Mouse (Mus musculus) heart, embryonic 13.5 days (tissue): ENCODE data around the gene Opalin. TPM values are rescaled to one million over a fixed set of nuclear protein-coding genes. Genes with fewer than 3 reads are reported as not detected.

Source experiments
- ATAC-seq: fragments of 200-750 bp; cut with Nextera tagmentation; 2 replicates; pipeline ENCODE4 v1.8.0; 2017; ENCODE audit warnings: moderate TSS enrichment; ENCODE audit not compliant: insufficient number of reproducible peaks, low FRiP score, low TSS enrichment; ENCODE audit errors: extremely low read depth
- H3K27ac ChIP-seq: fragments of 300-500 bp; sonication (generic); replicated peaks from 2 replicates; pipeline ENCODE4 v1.5.1; 2015; ENCODE audit warnings: moderate library complexity, mild to moderate bottlenecking, inconsistent platforms
- H3K27me3 ChIP-seq: fragments of 300-500 bp; sonication (generic); replicated peaks from 2 replicates; pipeline ENCODE4 v1.6.1; 2015; ENCODE audit warnings: mild to moderate bottlenecking, inconsistent platforms
- H3K36me3 ChIP-seq: fragments of 300-500 bp; sonication (generic); 2 replicates; pipeline ENCODE4 v1.6.1; 2015; ENCODE audit warnings: mild to moderate bottlenecking, inconsistent platforms
- H3K4me1 ChIP-seq: fragments of 300-500 bp; sonication (generic); 2 replicates; pipeline ENCODE4 v1.6.1; 2015; ENCODE audit warnings: inconsistent platforms
- H3K4me2 ChIP-seq: fragments of 300-500 bp; sonication (generic); 2 replicates; pipeline ENCODE4 v1.6.1; 2015; ENCODE audit warnings: inconsistent platforms, mild to moderate bottlenecking, moderate library complexity
- H3K4me3 ChIP-seq: fragments of 300-500 bp; sonication (generic); 2 replicates; pipeline ENCODE4 v1.5.1; 2015; ENCODE audit warnings: moderate library complexity, mild to moderate bottlenecking, inconsistent platforms
- H3K9ac ChIP-seq: fragments of 300-500 bp; sonication (generic); 2 replicates; pipeline ENCODE4 v1.6.1; 2015; ENCODE audit warnings: inconsistent platforms, mild to moderate bottlenecking, moderate library complexity
- H3K9me3 ChIP-seq: fragments of 300-500 bp; sonication (generic); 2 replicates; pipeline ENCODE4 v1.6.1; 2016; ENCODE audit warnings: inconsistent platforms
- WGBS: fragments of 180-500 bp; shearing (Covaris S2); methylation state at CpG from one replicate; pipeline ENCODE4 v1.1.7; 2015; ENCODE audit warnings: mixed read lengths; 5-methylcytosine and 5-hydroxymethylcytosine counted together
- polyA plus RNA-seq: library from polyadenylated mRNA; unstranded; fragments of >200 nt; fragmentation: Nextera tagmentation; extraction: Ambion mirVana; gene quantifications from 2 replicates; pipeline ENCODE4 v1.2.1, GENCODE M21; 2015

Opalin gene
- polyA plus RNA-seq: 0.15 and 0.33 TPM in 2 replicates

DNA sequence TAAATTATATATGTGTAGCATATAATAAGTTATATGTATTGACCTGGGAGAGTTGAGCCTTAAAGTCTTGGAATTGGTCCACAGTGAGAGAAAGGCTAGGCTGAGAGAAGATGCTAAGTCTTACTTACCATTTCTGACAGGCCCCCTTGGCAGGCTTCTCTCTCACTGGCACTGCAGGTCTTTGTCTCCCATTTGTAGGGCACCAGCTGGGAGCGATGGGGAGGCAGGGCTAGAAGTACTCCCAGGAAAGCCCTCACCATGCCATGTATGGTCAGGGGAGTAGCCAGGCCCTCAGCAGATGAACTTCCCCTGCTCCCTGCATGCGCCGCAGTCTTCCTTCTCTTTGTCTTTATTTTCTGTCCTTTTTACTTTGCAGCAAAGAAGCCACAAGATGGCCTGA is at the start of gene Opalin:
Gene Opalin (minus strand): TSS at position 208 of the 400 bp plus-strand sequence.
- no peak for ATAC-seq

DNA sequence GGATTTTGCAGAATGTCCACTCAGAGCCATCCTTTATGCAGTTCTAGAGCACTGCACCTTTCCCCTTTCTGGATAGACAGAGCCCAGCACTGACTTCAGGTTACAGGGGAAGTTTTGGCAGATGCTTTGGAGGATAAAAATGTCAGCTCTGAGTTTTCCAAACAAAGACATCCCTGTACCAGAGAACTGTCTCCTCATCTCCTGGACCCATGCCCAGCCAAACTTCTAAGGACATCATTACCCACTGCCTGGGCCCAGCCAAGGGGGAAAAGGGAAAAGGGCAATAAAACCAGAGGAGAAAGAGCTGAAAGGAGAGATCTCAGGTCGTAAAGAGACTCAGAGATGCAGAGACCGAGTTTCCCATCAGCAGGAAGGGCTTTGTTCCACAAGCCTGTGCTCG is 46.1 kb upstream of the Opalin start:
- Histone ChIP-seq H3K9ac (no peak overlapping the region), H3K9me3 (no peaks in the 10 kb centered on the region), H3K4me1 (no peaks in the 10 kb centered on the region), H3K4me2 (no peak overlapping the region), H3K27me3 (no peaks in the 10 kb centered on the region), H3K36me3 (no peaks in the 10 kb centered on the region), H3K4me3 (no peak overlapping the region), H3K27ac (no peak overlapping the region)
- WGBS: 63% methylated on average over 3 of the region's 3 CpGs
- ATAC-seq: no peak

More for the DNA sequence above, at the start of gene Opalin:
- no peak within 1 kb of the TSS for H3K27ac ChIP-seq
- H3K4me3 ChIP-seq: no peak within 1 kb of the TSS
- no peaks in the 10 kb centered on the region for H3K9me3 ChIP-seq
- no peaks in the 10 kb centered on the region for H3K36me3 ChIP-seq
- H3K4me1 ChIP-seq: peaks cover 9% of the 10 kb centered on the region
- H3K27me3 ChIP-seq: peaks cover 11% of the 10 kb centered on the region; the same call in 1 of the 2 replicates
- no peak within 1 kb of the TSS for H3K9ac ChIP-seq
- WGBS: 65% methylated on average over 3 of the region's 3 CpGs
- no peak within 1 kb of the TSS for H3K4me2 ChIP-seq

DNA sequence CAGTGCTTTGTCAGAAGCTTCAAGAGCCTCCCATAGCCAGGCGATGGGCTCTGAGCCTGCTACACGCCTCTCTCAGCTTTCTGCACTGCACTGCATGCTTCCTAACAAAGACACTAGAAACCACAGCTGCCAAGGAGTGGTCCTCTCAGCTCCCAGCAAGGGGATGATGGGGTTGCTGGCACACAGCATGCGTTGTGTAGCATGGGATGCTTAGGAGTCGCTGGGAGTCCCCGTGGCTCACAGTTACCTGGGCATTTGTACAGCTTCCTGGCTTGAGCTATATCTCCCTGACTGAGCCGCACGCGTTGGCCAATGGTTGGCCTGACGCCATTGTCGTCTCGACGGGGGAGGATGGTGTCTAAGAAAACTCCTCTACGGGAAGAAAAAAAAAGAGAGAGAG is 43.0 kb upstream of the Opalin start:
- H3K9ac ChIP-seq: no peak overlapping the region
- no peaks in the 10 kb centered on the region for H3K9me3 ChIP-seq
- no peaks in the 10 kb centered on the region for H3K4me1 ChIP-seq
- H3K27ac ChIP-seq: no peak overlapping the region
- 80% methylated on average over 13 of the region's 13 CpGs for WGBS
- no peaks in the 10 kb centered on the region for H3K27me3 ChIP-seq
- H3K4me2 ChIP-seq: no peak overlapping the region
- no peak overlapping the region for H3K4me3 ChIP-seq
- no peak for ATAC-seq
- H3K36me3 ChIP-seq: no peaks in the 10 kb centered on the region

DNA sequence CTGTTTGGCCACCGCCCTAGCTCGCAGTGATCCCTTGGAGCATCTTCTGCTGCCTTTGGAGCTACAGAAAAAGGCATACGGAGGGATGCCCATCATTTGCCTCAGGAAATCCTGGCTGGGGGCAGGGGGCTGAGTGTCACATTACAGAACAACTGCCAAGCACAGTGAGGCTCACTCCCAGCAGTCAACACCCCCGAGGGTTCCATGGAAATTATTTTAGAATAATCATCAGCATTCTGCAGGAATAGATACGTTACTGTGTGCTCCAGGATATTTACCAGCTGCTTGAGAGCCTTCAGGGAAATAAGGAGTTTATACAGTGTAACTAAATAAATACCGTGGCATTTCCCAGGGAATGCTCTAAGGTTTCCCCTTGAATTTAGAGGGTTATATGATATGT is 41.4 kb upstream of the Opalin start:
- H3K9ac ChIP-seq: no peak overlapping the region
- no peaks in the 10 kb centered on the region for H3K36me3 ChIP-seq
- no peak overlapping the region for H3K27ac ChIP-seq
- H3K4me2 ChIP-seq: no peak overlapping the region
- no peaks in the 10 kb centered on the region for H3K9me3 ChIP-seq
- no peaks in the 10 kb centered on the region for H3K4me1 ChIP-seq
- H3K4me3 ChIP-seq: no peak overlapping the region
- H3K27me3 ChIP-seq: no peaks in the 10 kb centered on the region
- whole genome bisulfite sequencing: 58% methylated on average over 6 of the region's 6 CpGs
- no peak for ATAC-seq

DNA sequence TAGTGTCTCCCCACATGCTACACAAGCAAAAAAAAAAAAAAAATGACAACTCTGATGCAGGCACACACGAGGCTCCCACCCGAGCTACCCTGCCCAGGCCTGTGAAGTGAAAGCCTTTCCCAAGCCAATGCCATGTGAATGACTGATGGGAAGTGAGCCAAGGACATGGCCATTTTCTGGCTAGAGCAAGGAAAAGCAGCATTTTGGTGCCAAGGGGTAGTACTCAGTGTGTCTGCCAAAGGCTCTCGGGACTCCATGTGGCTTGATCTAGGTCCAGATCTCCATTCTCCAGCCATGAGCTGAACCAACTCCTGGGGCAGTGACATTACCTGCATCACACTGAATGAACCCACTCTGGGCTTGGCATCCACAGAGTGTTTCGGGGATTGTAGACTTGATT is 40.4 kb upstream of the Opalin start:
- no peaks in the 10 kb centered on the region for H3K4me1 ChIP-seq
- no peak for ATAC-seq

DNA sequence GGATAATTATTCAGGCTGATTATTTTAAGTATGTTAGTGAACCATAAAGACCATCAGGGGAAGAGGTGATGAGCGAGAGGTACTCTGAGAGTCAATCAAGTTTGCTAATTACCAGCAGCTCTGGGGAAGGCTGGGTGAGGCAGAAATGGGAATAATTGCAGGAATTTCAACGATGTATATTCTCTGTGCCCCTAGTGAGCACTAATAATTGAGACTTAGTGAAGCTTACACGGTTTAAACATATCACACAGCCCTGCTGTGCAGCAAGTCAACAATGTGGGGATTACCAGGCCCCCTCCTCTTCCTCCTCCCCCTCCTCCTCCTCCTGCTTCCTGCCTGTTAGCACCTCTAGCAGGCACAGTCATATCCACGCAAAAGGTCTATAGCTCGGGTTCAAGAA is 37.7 kb upstream of the Opalin start:
- 34% methylated on average over 5 of the region's 5 CpGs for WGBS
- no peak overlapping the region for H3K27ac ChIP-seq
- no peaks in the 10 kb centered on the region for H3K9me3 ChIP-seq
- no peak for ATAC-seq
- no peak overlapping the region for H3K4me3 ChIP-seq
- no peaks in the 10 kb centered on the region for H3K4me1 ChIP-seq
- H3K4me2 ChIP-seq: no peak overlapping the region
- H3K27me3 ChIP-seq: peaks cover 16% of the 10 kb centered on the region
- H3K9ac ChIP-seq: no peak overlapping the region
- no peaks in the 10 kb centered on the region for H3K36me3 ChIP-seq

More for the DNA sequence above, 40.4 kb upstream of the Opalin start:
- Histone ChIP-seq H3K27me3 (no peaks in the 10 kb centered on the region), H3K4me3 (no peak overlapping the region), H3K9me3 (no peaks in the 10 kb centered on the region), H3K9ac (no peak overlapping the region), H3K27ac (no peak overlapping the region), H3K36me3 (no peaks in the 10 kb centered on the region), H3K4me2 (no peak overlapping the region)
- 77% methylated on average over 4 of the region's 4 CpGs for WGBS

DNA sequence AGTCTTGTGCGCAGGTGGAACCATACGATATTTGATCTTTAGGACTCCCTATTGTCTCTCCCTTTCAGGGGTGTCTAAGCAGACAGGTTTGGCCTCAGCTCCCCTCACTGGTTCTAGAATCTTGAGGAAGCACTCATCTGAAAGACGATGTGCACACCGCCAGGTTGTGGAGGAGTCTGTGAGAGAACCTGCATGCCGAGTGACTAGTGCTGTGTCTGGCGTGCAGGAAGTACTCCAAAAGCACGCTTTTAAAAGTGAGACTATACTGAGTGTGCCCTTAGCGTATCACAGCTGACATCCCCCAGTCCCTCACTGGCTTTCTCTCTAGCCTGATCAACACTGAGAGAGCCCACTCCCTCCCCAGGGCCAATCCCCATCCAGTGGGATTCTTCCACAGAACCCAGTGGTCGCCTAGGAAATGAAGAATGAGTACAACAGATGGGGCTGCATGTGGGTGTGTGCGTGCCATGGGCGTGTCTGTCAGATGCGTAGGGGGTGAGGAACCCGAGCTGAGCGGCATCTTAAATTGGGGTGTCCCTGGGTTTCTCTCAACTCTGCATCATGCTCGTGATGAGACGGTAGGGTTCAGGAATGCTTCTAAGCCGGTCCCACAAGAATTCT is 37.1 kb upstream of the Opalin start:
- no peak overlapping the region for H3K27ac ChIP-seq
- no peak overlapping the region for H3K4me3 ChIP-seq
- no peaks in the 10 kb centered on the region for H3K9me3 ChIP-seq
- H3K27me3 ChIP-seq: peaks cover 16% of the 10 kb centered on the region
- WGBS: 76% methylated on average over 17 of the region's 17 CpGs
- H3K4me1 ChIP-seq: no peaks in the 10 kb centered on the region
- no peak for ATAC-seq
- H3K36me3 ChIP-seq: no peaks in the 10 kb centered on the region
- no peak overlapping the region for H3K9ac ChIP-seq
- no peak overlapping the region for H3K4me2 ChIP-seq

DNA sequence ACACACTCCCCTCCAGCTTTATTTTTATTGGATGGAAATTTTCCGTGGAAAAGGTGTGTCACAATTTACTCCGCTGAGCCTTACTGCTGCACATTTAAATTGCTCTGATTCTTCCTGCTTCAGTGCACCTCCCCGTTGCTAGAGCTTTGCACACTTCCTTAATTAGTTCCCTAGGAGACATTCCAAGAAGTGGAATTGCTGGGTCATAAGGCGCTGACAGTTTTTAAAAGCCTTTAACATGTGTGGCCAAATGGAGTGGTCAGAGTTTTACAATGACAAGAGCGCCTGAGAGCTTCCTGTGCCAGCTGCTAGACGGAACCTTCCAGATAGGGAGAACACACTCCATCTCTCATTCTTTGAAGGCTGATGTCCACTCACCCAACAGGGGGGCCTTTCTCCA is 35.7 kb upstream of the Opalin start:
- no peaks in the 10 kb centered on the region for H3K36me3 ChIP-seq
- H3K4me1 ChIP-seq: no peaks in the 10 kb centered on the region
- WGBS: 44% methylated on average over 6 of the region's 6 CpGs
- no peak overlapping the region for H3K27ac ChIP-seq
- no peak overlapping the region for H3K4me3 ChIP-seq
- no peak for ATAC-seq
- H3K27me3 ChIP-seq: peaks cover 16% of the 10 kb centered on the region
- H3K9me3 ChIP-seq: no peaks in the 10 kb centered on the region
- H3K9ac ChIP-seq: no peak overlapping the region
- H3K4me2 ChIP-seq: no peak overlapping the region

DNA sequence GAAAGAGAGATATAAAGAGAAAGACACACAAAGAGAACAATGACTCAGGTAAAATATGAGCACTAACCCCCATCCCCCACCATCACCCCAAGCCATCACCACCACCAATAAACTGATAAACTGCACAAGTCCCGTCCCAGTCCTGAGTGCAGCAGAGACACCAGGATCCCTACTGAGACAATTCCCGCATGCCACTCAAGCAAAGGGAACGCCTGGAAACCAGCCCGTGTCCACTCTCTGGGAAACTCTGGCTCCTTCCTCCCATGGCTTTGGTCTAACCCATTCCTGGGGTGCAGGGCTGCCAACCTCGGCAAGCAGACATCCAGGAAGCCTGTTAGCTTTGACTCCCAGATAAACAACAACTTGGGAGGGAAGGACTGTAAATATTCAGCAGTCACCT is 33.1 kb upstream of the Opalin start:
- H3K4me2 ChIP-seq: no peak overlapping the region
- no peak for ATAC-seq
- H3K27me3 ChIP-seq: peaks cover 23% of the 10 kb centered on the region
- no peak overlapping the region for H3K4me3 ChIP-seq
- H3K27ac ChIP-seq: no peak overlapping the region
- H3K4me1 ChIP-seq: no peaks in the 10 kb centered on the region
- no peaks in the 10 kb centered on the region for H3K36me3 ChIP-seq
- H3K9me3 ChIP-seq: no peaks in the 10 kb centered on the region
- H3K9ac ChIP-seq: no peak overlapping the region
- 45% methylated on average over 5 of the region's 5 CpGs for WGBS

DNA sequence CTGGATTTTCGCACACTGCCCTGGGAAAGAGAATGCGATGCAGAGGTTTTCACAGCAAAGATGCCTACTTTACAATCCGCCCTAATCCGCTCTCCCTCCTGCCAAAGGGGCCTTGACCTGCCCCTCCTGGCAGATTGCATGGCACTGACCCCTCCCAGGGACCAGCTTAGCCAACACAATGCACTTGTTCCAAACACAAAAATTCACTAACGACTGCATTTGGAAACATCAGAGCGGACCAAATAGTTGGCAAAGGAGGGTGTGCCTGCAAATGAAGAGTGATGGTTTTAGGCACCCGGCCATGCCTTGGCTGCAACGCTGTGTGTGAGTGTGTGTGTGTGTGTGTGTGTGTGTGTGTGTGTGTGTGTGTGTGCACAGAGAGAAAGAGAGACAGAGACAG is 32.6 kb upstream of the Opalin start:
- no peak overlapping the region for H3K4me2 ChIP-seq
- peaks cover 23% of the 10 kb centered on the region for H3K27me3 ChIP-seq
- WGBS: 73% methylated on average over 8 of the region's 8 CpGs
- no peaks in the 10 kb centered on the region for H3K4me1 ChIP-seq
- H3K36me3 ChIP-seq: no peaks in the 10 kb centered on the region
- no peaks in the 10 kb centered on the region for H3K9me3 ChIP-seq
- no peak overlapping the region for H3K4me3 ChIP-seq
- no peak overlapping the region for H3K27ac ChIP-seq
- H3K9ac ChIP-seq: no peak overlapping the region
- no peak for ATAC-seq

DNA sequence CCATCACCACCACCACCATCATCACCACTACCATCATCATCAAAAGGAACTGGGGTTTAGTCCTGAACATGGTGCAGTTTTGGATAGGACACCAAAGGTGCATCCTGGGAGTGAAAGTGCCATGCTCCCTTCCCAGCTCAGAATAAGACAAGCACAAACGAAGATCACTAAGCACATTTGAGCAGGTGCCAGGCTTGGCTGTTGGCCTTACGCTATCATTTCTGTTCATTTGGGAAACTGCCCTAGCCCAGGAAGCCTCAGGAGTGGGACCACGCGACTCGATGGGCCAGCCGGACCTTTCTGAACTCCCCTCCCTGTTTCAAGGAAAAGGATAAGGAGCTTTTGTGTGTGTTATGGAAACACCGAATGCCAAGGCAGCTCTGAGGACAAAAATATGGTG is 31.8 kb upstream of the Opalin start:
- Histone ChIP-seq H3K36me3 (no peaks in the 10 kb centered on the region), H3K27me3 (peaks cover 23% of the 10 kb centered on the region), H3K9me3 (no peaks in the 10 kb centered on the region), H3K9ac (no peak overlapping the region), H3K4me2 (no peak overlapping the region), H3K27ac (no peak overlapping the region), H3K4me3 (no peak overlapping the region), H3K4me1 (no peaks in the 10 kb centered on the region)
- no peak for ATAC-seq
- 84% methylated on average over 7 of the region's 7 CpGs for WGBS

DNA sequence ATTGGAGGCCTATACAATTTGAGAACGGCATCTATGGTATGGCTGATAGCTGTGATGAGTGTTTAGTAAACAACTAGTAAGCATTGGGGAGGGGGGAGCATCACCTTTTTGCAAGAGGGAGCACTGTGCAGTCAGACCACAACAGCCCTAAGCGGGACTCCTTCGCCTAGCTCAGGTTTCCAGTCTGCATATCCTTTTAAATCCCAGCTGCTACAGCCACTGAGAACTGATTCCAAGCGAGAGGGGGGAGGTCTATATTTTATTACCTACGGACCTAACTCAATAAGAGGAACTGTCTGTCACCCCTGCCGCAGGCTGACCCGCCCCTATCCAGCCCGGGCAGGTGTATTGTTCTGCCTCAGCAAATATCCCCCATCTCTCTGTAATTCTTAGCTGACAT is 30.6 kb upstream of the Opalin start:
- H3K36me3 ChIP-seq: no peaks in the 10 kb centered on the region
- no peak overlapping the region for H3K4me2 ChIP-seq
- H3K9me3 ChIP-seq: no peaks in the 10 kb centered on the region
- WGBS: 52% methylated on average over 8 of the region's 8 CpGs
- H3K27me3 ChIP-seq: peaks cover 23% of the 10 kb centered on the region
- H3K9ac ChIP-seq: no peak overlapping the region
- H3K27ac ChIP-seq: no peak overlapping the region
- no peak overlapping the region for H3K4me3 ChIP-seq
- no peaks in the 10 kb centered on the region for H3K4me1 ChIP-seq
- ATAC-seq: no peak
